Mouse (Mus musculus) stomach, postnatal 0 days (tissue): Measurements from ENCODE around the gene Scoc. TPM values are rescaled to one million over a fixed set of nuclear protein-coding genes. Genes with fewer than 3 reads are reported as not detected.

ENCODE experiments used
- ATAC-seq: fragments of 200-750 bp; cut with Nextera tagmentation; 2 replicates; pipeline ENCODE4 v1.8.0; 2017; ENCODE audit not compliant: low FRiP score, low TSS enrichment
- DNase-seq: peaks from one replicate; pipeline ENCODE4 v3.0.0-alpha.2; 2016; ENCODE audit warnings: low spot score
- H3K27ac ChIP-seq: fragments of 300-500 bp; sonication (generic); replicated peaks from 2 replicates; pipeline ENCODE4 v1.5.1; 2014; ENCODE audit warnings: mild to moderate bottlenecking, control low read depth
- H3K27me3 ChIP-seq: fragments of 300-500 bp; sonication (generic); 2 replicates; pipeline ENCODE4 v1.6.1; 2014; ENCODE audit warnings: low read length; ENCODE audit not compliant: control insufficient read depth, insufficient read depth
- H3K36me3 ChIP-seq: fragments of 300-500 bp; sonication (generic); 2 replicates; pipeline ENCODE4 v1.6.1; 2014; ENCODE audit warnings: low read length, mixed read lengths; ENCODE audit not compliant: control insufficient read depth, insufficient read depth
- H3K4me1 ChIP-seq: fragments of 300-500 bp; sonication (generic); replicated peaks from 2 replicates; pipeline ENCODE4 v1.6.1; 2014; ENCODE audit warnings: antibody characterized with exemption; ENCODE audit not compliant: control insufficient read depth, insufficient read depth
- H3K4me2 ChIP-seq: fragments of 300-500 bp; sonication (generic); replicated peaks from 2 replicates; pipeline ENCODE4 v1.6.1; 2014; ENCODE audit warnings: low read depth, mild to moderate bottlenecking, control low read depth, moderate library complexity
- H3K4me3 ChIP-seq: fragments of 300-500 bp; sonication (generic); 2 replicates; pipeline ENCODE4 v1.5.1; 2014; ENCODE audit warnings: low read depth, low read length, control low read depth
- H3K9ac ChIP-seq: fragments of 300-500 bp; sonication (generic); 2 replicates; pipeline ENCODE4 v1.6.1; 2014; ENCODE audit warnings: mild to moderate bottlenecking, low read length, control low read depth, mixed read lengths
- H3K9me3 ChIP-seq: fragments of 300-500 bp; sonication (generic); 2 replicates; pipeline ENCODE4 v1.6.1; 2016; ENCODE audit warnings: low read length; ENCODE audit not compliant: control insufficient read depth
- CTCF ChIP-seq: IDR thresholded peaks from 2 replicates; pipeline ENCODE4 v1.5.1; 2016; ENCODE audit warnings: antibody characterized with exemption, low read depth, mild to moderate bottlenecking, moderate library complexity
- EP300 ChIP-seq: optimal IDR thresholded peaks from 2 replicates; pipeline ENCODE3; 2016; ENCODE audit warnings: antibody characterized with exemption
- WGBS: fragments of 180-500 bp; shearing (Covaris S2); extraction: QIAGEN DNeasy Blood & Tissue Kit; methylation state at CpG from one replicate; pipeline ENCODE4 v1.1.7; 2014; 5-methylcytosine and 5-hydroxymethylcytosine counted together
- polyA plus RNA-seq: library from polyadenylated mRNA; unstranded; fragments of >200 nt; fragmentation: Nextera tagmentation; extraction: Ambion mirVana; gene quantifications from 2 replicates; pipeline ENCODE4 v1.2.1, GENCODE M21; 2015

The Scoc gene
- polyA plus RNA-seq, 1 experiment from 2014 or later, result 73.4 TPM

DNA sequence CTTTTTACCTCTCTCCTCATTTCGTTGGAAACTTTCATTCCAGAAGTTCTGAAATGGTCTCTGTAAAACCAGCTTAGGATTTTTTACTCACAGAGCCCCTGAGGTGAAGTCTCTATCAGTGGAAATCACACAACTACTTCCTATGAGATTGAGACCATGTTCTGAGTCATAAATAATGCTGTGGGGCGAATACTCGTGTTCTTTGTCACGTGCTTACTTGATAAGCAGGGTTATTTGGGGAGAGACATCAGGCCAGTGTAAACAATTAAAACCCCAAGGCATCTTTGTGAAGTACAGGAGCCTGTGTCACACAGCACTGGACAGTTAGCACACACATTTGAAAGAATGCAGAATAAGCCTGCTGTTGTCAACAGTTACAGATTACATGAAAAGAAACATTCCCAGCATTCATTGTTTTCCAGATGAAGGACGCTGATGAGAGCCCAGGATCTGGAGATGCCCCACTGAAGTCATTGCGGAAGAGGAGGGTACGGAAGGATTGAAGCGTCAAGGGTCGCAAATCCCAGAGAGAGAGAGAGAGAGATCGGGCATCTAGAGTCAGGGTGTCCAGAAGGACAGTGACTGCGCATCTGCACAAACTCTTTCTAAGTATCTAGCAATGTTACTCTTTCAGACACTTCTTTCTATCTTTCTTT lies 32.0 kb downstream of the Scoc start:
- Histone ChIP-seq H3K9me3 (no peaks in the 10 kb centered on the region), H3K27ac (no peak overlapping the region), H3K4me1 (no peaks in the 10 kb centered on the region), H3K9ac (no peak overlapping the region), H3K4me3 (no peak overlapping the region), H3K27me3 (no peaks in the 10 kb centered on the region), H3K4me2 (no peak overlapping the region), H3K36me3 (no peaks in the 10 kb centered on the region)
- WGBS, result 64% methylated on average over 11 of the region's 11 CpGs
- no peak for ATAC-seq
- no peak for DNase-seq
- no peak for TF ChIP-seq EP300
- TF ChIP-seq CTCF, result no peak

DNA sequence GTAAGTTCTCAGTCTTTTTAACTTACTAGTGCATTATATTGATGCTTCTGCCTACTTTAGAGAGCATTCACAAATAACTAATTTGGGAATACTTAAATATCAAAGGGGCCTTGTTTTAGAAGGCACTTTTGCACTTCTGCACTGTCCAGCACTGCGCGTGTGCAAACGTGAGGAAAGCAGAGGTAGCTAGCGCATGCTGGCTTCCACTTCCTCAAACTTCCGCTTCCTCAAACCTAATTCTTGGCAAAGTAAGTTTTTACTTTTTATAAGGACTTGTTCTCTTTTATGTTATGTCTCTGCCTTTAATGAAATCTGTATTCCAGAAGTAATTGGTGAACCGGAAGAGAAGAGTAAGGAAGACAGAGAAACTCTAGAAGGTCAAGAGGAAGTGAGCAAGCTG lies 33.0 kb downstream of the Scoc start:
- no peaks in the 10 kb centered on the region for H3K36me3 ChIP-seq
- no peak overlapping the region for H3K4me2 ChIP-seq
- TF ChIP-seq EP300, result no peak
- no peak for TF ChIP-seq CTCF
- H3K4me1 ChIP-seq, result no peaks in the 10 kb centered on the region
- H3K9me3 ChIP-seq, result no peaks in the 10 kb centered on the region
- DNase-seq (no peak), ATAC-seq (no peak)
- H3K27ac ChIP-seq, result no peak overlapping the region
- no peak overlapping the region for H3K4me3 ChIP-seq
- H3K27me3 ChIP-seq, result no peaks in the 10 kb centered on the region
- WGBS, result 88% methylated on average over 6 of the region's 6 CpGs
- H3K9ac ChIP-seq, result no peak overlapping the region

- no peaks in the 10 kb centered on the region for H3K36me3 ChIP-seq
- H3K4me3 ChIP-seq, result no peak overlapping the region
- no peaks in the 10 kb centered on the region for H3K27me3 ChIP-seq
- H3K9ac ChIP-seq, result no peak overlapping the region
- H3K4me1 ChIP-seq, result no peaks in the 10 kb centered on the region
- no peak overlapping the region for H3K27ac ChIP-seq
- DNase-seq (no peak), ATAC-seq (no peak)
- no peak overlapping the region for H3K4me2 ChIP-seq
- WGBS, result 72% methylated on average over 13 of the region's 13 CpGs
- TF ChIP-seq CTCF, result no peak
- TF ChIP-seq EP300, result no peak
- no peaks in the 10 kb centered on the region for H3K9me3 ChIP-seq
These were observed 35.0 kb downstream of the Scoc start for GRCm38 (mm10) chr8:83423032-83423825.

DNA sequence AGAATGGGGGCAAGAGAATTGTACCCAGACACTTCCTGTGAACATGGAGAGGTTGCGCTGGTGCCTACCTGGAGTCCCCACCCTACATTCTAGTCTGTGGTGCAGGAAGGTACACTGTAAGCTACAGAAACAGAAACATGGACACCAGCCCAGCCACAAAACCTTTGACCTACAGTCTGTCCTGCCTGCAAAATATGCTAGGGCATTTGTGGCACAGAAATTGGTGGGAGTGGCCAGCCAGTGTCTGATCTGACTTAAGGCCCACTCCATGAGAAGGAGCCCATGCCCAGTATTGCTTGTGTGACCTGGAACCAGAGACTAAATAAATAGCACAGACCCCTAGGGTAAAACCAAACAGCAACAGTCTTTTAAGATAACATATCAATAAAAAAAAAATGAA lies 36.8 kb downstream of the Scoc start:
- TF ChIP-seq CTCF, result no peak
- no peak for TF ChIP-seq EP300
- 95% methylated on average over 1 of the region's 1 CpGs for whole genome bisulfite sequencing

GRCm38 (mm10) chr8:83418805-83419516 lies 39.2 kb downstream of the Scoc start:
- DNase-seq (no peak), ATAC-seq (no peak)
- TF ChIP-seq CTCF (no peak), EP300 (no peak)
- no peak overlapping the region for H3K9ac ChIP-seq
- H3K36me3 ChIP-seq, result no peaks in the 10 kb centered on the region
- no peak overlapping the region for H3K4me2 ChIP-seq
- H3K27me3 ChIP-seq, result no peaks in the 10 kb centered on the region
- H3K9me3 ChIP-seq, result no peaks in the 10 kb centered on the region
- H3K4me1 ChIP-seq, result no peaks in the 10 kb centered on the region
- 68% methylated on average over 11 of the region's 11 CpGs for WGBS
- H3K4me3 ChIP-seq, result no peak overlapping the region
- H3K27ac ChIP-seq, result no peak overlapping the region

More for the DNA sequence above, 36.8 kb downstream of the Scoc start:
- H3K9ac ChIP-seq, result no peak overlapping the region
- H3K27me3 ChIP-seq, result no peaks in the 10 kb centered on the region
- no peaks in the 10 kb centered on the region for H3K9me3 ChIP-seq
- H3K4me3 ChIP-seq, result no peak overlapping the region
- no peaks in the 10 kb centered on the region for H3K4me1 ChIP-seq
- ATAC-seq, result no peak
- no peak overlapping the region for H3K4me2 ChIP-seq
- H3K36me3 ChIP-seq, result no peaks in the 10 kb centered on the region
- no peak for DNase-seq
- no peak overlapping the region for H3K27ac ChIP-seq
